Mouse (Mus musculus) frontal cortex, postnatal 14 days (tissue): Measurements from ENCODE around the gene Larp4b.
A peak's percentile ranks its signal among the peaks of the same experiment; 100 is the strongest.

ENCODE experiments used
- DNase-seq, 2 experiments: peaks; one replicate each; pipeline ENCODE4 v3.0.0; 2022; ENCODE audit warnings: low spot score in 2 of 2

The Larp4b gene

DNA sequence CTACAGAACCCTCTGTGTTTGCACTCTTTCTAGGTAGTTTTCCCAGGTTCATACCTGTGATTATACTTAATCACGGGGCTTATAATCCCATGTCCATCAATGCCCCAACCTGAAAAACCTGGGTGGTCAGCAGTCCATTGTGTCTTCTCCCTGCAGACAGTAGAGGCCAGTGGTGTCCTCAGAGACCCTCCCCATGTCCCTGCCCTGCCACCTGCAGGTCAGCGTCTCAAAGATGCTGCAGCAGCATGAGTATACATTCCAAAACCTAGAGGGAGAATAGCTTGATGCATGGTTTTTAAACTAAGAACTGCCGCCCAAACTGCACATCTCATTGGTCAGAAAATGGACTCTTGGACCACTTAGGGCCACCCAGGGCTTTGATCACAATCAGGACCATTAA is 85.0 kb downstream of the Larp4b start:
- DNase-seq, result no peak

DNA sequence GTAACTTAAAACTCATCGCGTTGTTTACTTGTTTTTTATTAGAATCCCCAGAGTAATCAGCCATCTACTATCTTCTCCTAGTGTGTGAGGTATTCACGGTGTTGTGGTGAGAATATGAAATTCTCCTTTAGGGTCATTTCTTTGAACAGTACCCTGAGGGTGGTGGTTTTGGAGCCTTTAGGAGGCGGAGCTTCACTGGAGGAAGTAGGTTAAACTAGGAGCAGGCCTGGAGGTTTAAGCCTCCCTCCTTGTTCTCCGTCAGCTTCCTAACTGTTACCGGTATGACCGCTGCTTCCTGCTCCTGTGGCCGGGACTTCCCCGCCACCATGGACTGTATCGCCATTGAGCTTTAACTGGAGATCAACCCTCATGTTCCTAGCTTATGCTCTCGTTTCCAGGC is 86.5 kb downstream of the Larp4b start:
- DNase-seq, result no peak

DNA sequence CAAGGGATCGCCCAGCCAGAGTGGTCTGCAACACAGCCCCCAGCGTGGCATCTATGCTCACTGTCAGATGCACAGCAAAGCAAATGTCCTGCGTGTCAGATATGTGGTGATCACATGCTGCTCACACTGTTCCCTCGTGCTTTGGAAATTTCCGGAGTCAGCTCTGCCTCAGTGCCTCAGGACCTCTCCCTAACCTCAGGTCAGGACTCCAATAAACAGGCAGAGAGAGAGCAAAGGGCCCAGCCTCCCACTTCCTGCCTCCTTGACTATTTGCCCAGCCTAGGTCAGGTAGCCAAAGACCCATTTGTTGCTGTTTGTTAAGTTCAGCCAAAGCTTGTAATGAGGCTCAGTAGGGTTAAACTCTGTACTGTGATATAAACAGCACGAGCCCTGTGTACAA is 87.4 kb downstream of the Larp4b start:
- DNase-seq, result no peak

DNA sequence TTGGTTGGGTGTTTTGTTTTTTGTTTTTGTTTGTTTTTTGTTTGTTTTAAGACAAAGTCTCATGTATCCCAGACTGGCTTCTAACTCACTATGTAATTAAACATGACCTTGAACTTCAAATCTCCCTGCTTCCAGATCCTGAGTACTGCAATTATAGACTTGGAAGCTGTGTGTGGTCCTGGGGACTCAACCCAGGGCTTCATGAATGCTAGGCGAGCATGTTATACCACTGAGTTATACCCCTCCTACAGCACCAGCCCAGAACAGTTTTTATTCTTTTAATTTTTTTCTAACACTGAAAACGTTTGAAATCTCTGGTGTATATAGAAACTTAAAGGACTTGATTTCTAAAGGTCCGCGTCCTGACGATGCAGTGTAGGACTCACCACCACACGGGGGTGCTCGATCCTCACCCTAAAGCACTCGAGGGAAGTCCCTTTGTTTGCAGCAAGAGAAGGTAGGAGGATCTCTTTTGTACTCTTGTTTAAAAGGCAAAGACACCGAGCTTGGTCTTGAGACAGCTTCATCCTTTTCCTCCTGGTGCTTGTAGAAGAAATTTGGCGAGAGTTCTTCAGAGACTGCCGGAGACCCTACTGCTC is 88.1 kb downstream of the Larp4b start:
- peak; percentile 59 to 80 for DNase-seq

DNA sequence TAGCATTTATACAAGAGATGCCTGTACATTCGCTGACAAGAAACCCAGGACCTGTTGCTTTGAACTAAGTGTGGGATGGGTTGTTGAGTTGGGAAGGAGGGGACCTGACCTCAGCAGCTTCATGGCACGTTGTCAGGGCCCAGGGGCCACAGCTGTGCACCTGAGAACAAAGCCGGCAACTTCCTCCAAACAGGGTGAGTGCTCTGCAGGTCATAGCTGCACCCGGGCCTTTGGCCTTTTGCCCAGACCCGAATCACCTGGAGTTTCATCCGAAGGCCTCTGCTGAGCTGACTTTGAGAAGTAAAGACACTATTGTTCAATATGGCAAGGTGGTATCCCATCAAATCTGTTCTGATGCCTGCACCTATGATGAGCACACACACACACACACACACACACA is 90.6 kb downstream of the Larp4b start:
- DNase-seq, result no peak

DNA sequence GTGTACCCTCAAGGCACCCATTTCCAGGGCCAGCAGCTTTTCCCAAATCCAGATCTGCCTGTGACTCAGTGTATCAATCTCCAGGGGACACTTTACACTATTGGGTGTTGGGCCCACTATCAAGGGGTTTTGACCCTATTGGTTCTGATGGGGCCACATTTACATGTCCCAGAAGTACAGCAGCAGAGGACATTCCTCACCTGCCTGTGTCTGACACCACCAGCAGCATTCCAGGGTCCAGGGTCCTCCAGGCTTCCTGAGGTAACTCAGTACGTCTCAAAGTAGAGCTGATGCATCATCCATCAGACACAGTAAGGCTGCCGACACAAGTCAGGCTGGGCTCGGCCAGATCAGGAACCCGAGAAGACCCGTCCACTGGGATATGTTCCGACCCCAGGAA is 91.0 kb downstream of the Larp4b start:
- DNase-seq, result no peak

DNA sequence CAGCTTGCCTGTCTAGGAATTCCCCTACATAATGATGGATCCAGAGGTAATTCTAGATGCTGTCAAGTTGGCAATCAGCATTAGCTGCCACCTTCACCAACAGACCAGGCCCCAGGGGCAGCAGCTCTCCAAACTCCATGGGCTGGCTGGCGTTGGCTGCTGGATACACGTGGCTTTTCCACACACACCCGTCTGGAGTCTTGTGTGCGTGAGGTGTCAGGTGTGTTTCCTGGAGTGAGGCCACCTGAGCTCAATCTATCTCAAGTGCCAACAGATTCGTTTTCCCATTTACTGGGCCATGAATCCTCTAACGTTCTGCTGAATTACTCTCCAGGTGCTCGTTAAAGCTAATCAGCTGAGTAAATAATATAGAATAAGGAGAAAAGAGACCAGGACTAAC is 93.5 kb downstream of the Larp4b start:
- DNase-seq, result no peak

DNA sequence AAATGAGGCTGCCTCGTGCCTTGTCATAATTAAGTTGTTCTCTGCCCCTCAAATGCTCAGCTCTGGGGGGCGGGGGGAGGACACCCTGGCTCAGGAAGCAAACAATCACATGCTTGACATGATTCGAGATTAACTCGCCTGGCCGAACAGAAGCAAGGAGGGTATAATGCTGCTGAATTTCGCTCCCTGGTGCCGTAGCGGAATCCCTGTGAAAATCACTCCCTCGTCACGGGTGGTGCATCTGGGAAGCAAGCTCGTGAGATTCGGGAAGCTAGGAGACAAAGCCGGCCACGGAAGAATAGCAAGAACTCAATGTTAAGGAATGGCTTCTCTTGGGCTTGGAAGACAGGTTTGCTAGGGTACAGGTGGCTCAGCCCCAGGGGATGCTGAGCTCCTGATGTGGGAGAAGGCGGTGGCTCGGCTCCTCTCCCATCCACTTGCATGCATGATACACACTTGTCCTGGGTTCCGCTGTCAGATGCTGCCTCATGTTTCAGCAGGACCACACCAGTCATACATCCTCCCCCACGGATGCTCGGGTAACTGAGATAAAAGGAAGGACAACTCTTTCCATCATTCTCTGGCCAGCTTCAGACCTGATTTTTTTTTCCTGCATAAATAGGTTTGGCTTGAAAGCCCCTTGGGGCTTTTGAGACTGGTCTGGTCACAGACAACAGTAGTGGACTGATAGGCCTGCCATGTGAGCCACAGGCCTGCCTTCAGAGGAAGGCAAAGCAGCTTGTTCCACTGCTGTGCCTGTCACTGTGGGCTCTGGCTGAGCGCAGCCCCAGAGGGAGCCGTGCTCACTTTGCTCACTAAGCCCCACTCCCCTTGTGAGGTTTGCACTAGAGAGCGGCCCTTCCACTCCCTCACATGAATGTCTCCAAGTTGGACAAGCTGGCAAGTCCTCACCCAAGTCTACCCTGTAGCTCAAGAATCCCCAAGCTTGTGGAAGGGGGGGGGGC is 94.2 kb downstream of the Larp4b start:
- DNase-seq, result no peak

DNA sequence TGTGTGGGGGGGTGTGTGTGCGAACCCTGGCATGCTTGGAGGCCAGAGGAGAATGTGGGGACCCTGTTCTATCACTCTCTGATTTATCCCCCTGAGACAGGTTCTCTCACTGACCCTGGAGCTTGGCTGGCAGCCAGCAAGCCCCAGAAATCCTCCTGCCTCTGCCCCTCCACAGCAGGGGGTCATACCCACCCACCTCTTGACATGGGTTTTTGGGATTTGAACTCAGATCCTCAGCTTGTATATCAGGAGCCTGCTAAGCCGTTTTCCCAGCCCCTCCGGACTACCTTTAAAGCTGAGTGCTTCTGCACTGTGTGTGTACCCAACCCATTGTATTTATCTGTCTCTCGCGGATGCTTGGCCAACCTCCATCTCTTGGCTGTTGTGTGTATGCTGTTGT is 95.8 kb downstream of the Larp4b start:
- no peak for DNase-seq

DNA sequence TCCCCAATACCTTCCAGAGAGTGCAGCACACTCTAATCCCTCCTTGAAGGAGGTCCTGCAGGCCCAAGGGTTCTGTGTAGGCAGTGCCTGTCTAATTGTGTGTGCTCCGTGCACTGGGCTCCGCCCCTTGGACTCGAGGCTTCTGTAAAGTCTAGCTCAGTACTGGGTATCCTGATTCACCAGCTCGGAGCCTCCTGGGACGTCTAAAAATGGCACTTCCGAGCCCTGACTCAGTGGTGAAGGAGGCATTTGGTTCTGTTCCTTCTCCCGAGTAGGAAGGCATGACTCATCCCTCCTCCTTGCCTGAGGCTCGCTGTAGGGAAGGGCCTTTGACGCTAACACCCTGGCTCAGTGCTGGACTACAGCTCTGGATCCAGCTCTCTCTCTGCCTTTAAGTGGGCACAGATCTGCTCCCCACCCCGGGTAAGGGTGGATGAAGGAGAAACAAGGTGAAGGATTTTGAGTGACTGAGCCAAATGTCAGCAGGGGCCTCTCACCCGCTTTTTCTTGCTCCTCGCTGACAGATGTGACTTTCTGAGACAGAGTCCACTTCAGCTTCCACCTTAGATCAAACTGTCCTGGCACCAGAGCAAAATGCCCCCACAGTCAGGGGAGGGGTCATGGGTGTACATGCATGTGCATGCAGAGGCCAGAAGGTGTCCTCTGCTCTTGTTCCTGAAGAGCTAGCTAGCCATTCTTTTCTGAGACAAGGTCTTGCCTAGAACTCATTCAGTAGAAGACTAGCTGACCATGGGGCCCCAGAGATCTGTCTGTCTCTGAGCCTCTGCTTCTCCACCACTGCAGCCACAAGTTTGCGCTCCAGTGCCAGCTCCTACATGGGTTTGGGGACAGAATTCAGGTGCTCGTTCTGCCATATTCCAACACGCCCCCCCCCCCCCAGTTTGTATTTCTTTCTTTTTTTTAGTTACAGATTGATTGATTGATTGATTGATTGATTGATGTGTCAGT is 97.8 kb downstream of the Larp4b start:
- DNase-seq, result peak; percentile 63 to 65

DNA sequence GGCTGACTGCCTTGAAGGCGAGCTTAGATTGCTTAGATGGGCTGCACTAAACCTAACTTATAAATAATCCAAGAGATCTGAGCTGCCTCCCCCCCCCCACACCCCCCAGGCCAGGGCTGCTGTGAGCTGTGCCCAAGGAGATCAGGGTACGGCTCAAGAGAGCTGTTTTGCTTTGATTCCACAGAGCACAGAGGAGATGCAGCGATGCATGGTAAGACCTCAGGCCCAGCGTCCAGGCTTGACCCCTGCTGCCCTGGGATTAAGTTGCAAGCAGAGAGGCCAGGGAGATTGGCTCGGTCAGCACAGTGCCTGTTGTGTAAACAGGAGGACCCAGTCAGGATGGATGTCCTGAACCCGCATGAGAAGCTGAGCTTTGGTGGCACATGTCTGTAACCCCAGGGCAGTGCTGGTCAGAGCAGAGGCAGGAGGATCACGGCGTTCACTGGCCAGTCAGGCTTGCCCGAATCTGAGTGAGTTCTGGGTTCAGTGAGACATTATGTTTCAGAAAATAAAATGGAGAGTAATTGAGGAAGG is 99.2 kb downstream of the Larp4b start:
- no peak for DNase-seq

DNA sequence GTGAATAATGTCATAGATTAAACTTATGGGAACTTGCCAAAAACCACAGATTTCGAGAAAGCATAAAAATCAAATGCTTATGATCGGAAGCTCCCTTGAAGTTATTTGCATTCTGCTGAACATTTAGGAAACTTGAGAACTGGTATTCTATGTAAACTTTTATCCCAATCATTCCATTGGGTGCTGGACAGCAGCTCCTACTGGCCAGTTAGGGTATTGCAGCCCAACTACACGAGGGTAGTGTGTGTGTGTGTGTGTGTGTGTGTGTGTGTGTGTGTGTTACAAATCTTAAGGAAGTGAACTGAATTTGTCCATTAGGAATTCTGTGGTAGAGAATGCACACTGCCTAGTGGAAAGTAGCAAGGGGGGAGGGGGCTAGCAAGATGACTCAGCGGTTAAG is 101.0 kb downstream of the Larp4b start:
- DNase-seq, result no peak

DNA sequence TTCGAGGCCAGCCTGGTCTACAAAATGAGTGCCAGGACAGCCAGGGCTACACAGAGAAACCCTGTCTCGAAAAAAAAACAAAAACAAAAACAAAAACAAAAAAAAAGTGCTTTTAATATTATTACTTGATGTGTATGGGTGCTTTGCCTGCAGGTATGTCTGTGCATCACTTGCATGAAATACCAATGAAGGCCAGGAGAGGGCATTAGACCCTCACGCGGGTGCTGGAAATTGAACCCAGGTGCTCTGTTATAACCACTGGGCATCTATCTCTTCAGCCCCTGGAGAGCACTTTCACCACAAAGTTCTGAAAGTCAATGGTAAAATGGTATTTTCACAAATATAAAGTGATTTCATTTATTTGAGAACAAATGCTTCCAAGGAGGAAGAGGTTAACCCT is 101.9 kb downstream of the Larp4b start:
- no peak for DNase-seq

DNA sequence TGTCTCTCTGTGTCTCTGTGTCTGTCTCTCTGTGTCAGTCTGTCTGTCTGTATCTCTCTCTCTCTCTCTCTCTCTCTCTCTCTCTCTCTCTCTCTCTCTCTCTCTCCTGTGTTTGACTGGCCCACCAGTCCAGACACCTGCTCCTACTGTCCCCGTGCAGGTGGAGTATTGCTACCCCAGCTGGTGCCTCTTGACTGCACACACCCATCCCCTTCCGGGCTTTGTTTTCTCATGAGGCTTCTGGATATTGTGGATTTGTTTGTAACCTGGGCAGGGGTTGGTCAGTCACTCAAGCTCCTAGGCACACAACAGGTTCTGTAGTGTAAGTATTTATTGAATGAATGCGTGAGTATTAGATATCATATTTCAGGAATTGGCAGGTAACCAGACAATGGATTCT is 104.4 kb downstream of the Larp4b start:
- no peak for DNase-seq

DNA sequence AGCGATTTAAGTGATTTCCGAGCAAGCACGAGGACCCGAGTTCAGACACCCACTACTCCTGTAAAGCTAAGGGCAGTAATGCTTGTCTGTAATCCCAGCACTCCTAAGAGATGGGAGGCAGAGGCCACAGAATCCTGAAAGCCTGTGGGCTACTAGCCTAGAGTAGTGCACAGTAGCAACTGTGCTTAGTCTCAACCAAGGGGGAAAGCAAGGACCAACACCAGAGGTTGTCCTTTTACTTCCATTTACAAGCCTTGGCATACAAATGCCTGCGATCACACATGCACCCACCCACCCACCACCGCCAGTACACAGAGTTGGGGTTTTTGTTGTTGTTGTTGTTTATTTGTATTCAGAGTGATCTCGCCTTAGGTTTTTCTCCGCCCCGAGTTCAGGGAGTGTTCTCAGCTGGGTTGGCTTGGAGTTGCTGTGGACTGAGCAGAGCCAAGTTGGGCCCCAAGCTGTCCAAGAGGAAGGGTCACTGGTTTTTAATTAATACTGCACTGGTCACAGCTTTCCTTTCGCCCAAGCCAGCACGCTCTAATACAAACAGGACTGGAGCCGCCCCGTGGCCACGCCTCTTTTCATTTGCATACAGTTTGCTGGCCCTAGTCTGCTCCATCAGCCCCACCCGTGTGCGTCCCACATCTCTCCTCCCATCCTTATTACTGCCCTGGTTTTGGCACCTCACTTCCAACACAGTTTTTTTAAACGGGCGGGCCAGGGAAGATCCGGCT is 105.2 kb downstream of the Larp4b start:
- DNase-seq, result no peak

DNA sequence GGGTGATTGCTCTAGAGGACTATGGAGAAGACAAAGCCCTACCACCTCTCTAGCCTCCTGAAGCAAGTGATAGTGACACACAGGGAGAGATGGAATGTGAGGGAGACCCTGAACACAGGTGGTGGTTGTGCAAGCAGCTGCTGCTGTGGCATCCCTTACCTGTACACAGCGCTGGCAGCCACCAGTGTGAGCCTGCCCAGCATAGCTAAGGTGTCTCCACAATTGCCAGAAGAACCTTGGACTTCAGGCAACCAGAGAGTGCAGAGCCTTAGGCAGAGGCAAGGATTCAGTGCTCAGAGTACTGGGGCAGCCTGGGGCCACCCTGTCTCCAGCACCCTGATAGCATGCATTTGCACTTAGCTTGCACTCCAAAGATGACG is 105.8 kb downstream of the Larp4b start:
- DNase-seq, result no peak

DNA sequence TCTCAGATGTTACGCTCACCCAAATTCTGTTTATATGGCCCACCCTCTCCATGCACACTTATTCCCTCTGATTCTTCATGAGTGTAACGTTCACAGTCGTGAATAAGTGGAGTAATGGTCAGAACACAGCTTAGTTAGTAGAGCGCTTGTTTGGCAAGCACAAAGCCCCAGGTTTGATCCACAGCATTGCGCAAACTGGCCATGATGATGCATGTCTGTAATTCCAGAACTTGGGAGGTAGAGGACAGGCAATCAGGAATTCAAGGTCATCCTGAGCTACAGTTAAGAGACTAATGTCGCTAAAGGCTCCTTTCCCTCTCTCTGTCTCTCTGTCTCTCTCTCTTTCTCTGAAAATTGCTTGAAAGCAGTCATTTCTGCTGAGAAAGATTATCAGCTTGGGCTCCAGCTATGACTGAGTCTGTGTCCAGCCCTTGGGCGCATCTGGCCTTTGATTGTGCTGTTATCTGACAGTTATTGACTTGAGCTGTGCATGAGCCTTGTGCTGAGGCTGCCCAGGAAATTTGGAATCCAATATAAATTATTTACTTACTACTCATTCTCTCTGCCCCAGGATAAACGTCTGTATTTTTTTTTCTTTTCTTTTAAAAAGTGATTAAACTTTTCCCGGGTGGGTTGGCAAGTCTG is 129.2 kb downstream of the Larp4b start:
- DNase-seq, result no peak
